Mouse (Mus musculus): ENCODE data around the gene Tmem221.

The Tmem221 gene

GRCm38 (mm10) chr8:71558071-71558957 lies at the start of gene Tmem221:
Tmem221 (minus strand) TSS chr8:71558871.
- no peak for DNase-seq (ENCODE audit: extremely low spot score, low spot score)

GRCm38 (mm10) chr8:71604021-71604420 lies 45.4 kb upstream of the Tmem221 start:
- DNase-seq (ENCODE audit: extremely low spot score, low spot score), result no peak

- DNase-seq (ENCODE audit: extremely low spot score, low spot score), result peak; percentile 67
These were observed 44.1 kb upstream of the Tmem221 start for GRCm38 (mm10) chr8:71602666-71603334.

- peak; percentile 54 for DNase-seq (ENCODE audit: extremely low spot score, low spot score)
These were observed 43.4 kb upstream of the Tmem221 start for GRCm38 (mm10) chr8:71601939-71602665.

- no peak for DNase-seq (ENCODE audit: extremely low spot score, low spot score)
These were observed 40.2 kb upstream of the Tmem221 start for GRCm38 (mm10) chr8:71598841-71599240.

GRCm38 (mm10) chr8:71598375-71598774 lies 39.7 kb upstream of the Tmem221 start:
- no peak for DNase-seq (ENCODE audit: extremely low spot score, low spot score)

GRCm38 (mm10) chr8:71597451-71597850 lies 38.8 kb upstream of the Tmem221 start, which contains the start of gene Fam129c:
Fam129c (plus strand) TSS chr8:71597648.
- DNase-seq (ENCODE audit: extremely low spot score, low spot score), result no peak

- no peak for DNase-seq (ENCODE audit: extremely low spot score, low spot score)
These were observed 38.1 kb upstream of the Tmem221 start for GRCm38 (mm10) chr8:71596798-71597197.

- DNase-seq (ENCODE audit: extremely low spot score, low spot score), result no peak
These were observed 37.7 kb upstream of the Tmem221 start for GRCm38 (mm10) chr8:71596384-71596783.

GRCm38 (mm10) chr8:71595862-71596261 lies 37.2 kb upstream of the Tmem221 start:
- peak; percentile 89 for DNase-seq (ENCODE audit: extremely low spot score, low spot score)

- DNase-seq (ENCODE audit: extremely low spot score, low spot score), result no peak
These were observed 35.7 kb upstream of the Tmem221 start for GRCm38 (mm10) chr8:71594324-71594722.

- DNase-seq (ENCODE audit: extremely low spot score, low spot score), result no peak
These were observed 35.1 kb upstream of the Tmem221 start for GRCm38 (mm10) chr8:71593556-71594323.

- DNase-seq (ENCODE audit: extremely low spot score, low spot score), result no peak
These were observed 33.9 kb upstream of the Tmem221 start for GRCm38 (mm10) chr8:71592374-71593170.

- peak; percentile 94 for DNase-seq (ENCODE audit: extremely low spot score, low spot score)
These were observed 33.1 kb upstream of the Tmem221 start, which contains the start of gene Pgls for GRCm38 (mm10) chr8:71591471-71592373. Pgls (plus strand) TSS chr8:71592176.

GRCm38 (mm10) chr8:71591017-71591416 lies 32.3 kb upstream of the Tmem221 start:
- no peak for DNase-seq (ENCODE audit: extremely low spot score, low spot score)

GRCm38 (mm10) chr8:71588762-71589161 lies 30.1 kb upstream of the Tmem221 start:
- no peak for DNase-seq (ENCODE audit: extremely low spot score, low spot score)

- peak; percentile 44 for DNase-seq (ENCODE audit: extremely low spot score, low spot score)
These were observed 28.2 kb upstream of the Tmem221 start for GRCm38 (mm10) chr8:71586891-71587290.

- no peak for DNase-seq (ENCODE audit: extremely low spot score, low spot score)
These were observed 21.5 kb upstream of the Tmem221 start for GRCm38 (mm10) chr8:71580201-71580600.

- DNase-seq (ENCODE audit: extremely low spot score, low spot score), result no peak
These were observed 20.8 kb upstream of the Tmem221 start for GRCm38 (mm10) chr8:71579476-71579875.
